Mouse (Mus musculus) lung, embryonic 16.5 days (tissue): ENCODE measurements around the gene Mtf2. TPM values are rescaled to one million over a fixed set of nuclear protein-coding genes. Genes with fewer than 3 reads are reported as not detected.
"Not testable (repeated sequence)": the region's sequence is repeated elsewhere in the genome, so short reads cannot be mapped to it uniquely, and the experiment has no call there.

Experiments
- ATAC-seq: fragments of 200-750 bp; cut with Nextera tagmentation; 2 replicates; pipeline ENCODE4 v1.8.0; 2017; ENCODE audit warnings: low read depth, mild to moderate bottlenecking, moderate library complexity
- H3K27ac ChIP-seq: fragments of 300-500 bp; sonication (generic); 2 replicates; pipeline ENCODE4 v1.5.1; 2014; ENCODE audit warnings: mild to moderate bottlenecking, control low read depth, low read length
- H3K27me3 ChIP-seq: fragments of 300-500 bp; sonication (generic); 2 replicates; pipeline ENCODE4 v1.6.1; 2014; ENCODE audit warnings: low read depth, low read length, mixed read lengths; ENCODE audit not compliant: control insufficient read depth, insufficient read depth
- H3K36me3 ChIP-seq: fragments of 300-500 bp; sonication (generic); 2 replicates; pipeline ENCODE4 v1.6.1; 2014; ENCODE audit warnings: low read length; ENCODE audit not compliant: control insufficient read depth, insufficient read depth
- H3K4me1 ChIP-seq: fragments of 300-500 bp; sonication (generic); replicated peaks from 2 replicates; pipeline ENCODE4 v1.6.1; 2014; ENCODE audit warnings: low read length, mixed read lengths; ENCODE audit not compliant: control insufficient read depth, insufficient read depth
- H3K4me2 ChIP-seq: fragments of 300-500 bp; sonication (generic); 2 replicates; pipeline ENCODE4 v1.6.1; 2014; ENCODE audit warnings: low read depth, low read length, control low read depth
- H3K4me3 ChIP-seq: fragments of 300-500 bp; sonication (generic); 2 replicates; pipeline ENCODE4 v1.5.1; 2014; ENCODE audit warnings: mild to moderate bottlenecking, low read length, control low read depth
- H3K9ac ChIP-seq: fragments of 300-500 bp; sonication (generic); 2 replicates; pipeline ENCODE4 v1.6.1; 2014; ENCODE audit warnings: low read length, control low read depth
- H3K9me3 ChIP-seq: fragments of 300-500 bp; sonication (generic); 2 replicates; pipeline ENCODE4 v1.6.1; 2016; ENCODE audit warnings: low read length; ENCODE audit not compliant: control insufficient read depth
- WGBS: fragments of 180-500 bp; shearing (Covaris S2); extraction: QIAGEN DNeasy Blood & Tissue Kit; methylation state at CpG from one replicate; pipeline ENCODE4 v1.1.7; 2014; 5-methylcytosine and 5-hydroxymethylcytosine counted together
- polyA plus RNA-seq: library from polyadenylated mRNA; unstranded; fragments of >200 nt; fragmentation: Nextera tagmentation; extraction: Ambion mirVana; gene quantifications from 2 replicates; pipeline ENCODE4 v1.2.1, GENCODE M21; 2015

Mtf2 gene
- 81.8 and 98.0 TPM in 2 replicates for polyA plus RNA-seq

DNA sequence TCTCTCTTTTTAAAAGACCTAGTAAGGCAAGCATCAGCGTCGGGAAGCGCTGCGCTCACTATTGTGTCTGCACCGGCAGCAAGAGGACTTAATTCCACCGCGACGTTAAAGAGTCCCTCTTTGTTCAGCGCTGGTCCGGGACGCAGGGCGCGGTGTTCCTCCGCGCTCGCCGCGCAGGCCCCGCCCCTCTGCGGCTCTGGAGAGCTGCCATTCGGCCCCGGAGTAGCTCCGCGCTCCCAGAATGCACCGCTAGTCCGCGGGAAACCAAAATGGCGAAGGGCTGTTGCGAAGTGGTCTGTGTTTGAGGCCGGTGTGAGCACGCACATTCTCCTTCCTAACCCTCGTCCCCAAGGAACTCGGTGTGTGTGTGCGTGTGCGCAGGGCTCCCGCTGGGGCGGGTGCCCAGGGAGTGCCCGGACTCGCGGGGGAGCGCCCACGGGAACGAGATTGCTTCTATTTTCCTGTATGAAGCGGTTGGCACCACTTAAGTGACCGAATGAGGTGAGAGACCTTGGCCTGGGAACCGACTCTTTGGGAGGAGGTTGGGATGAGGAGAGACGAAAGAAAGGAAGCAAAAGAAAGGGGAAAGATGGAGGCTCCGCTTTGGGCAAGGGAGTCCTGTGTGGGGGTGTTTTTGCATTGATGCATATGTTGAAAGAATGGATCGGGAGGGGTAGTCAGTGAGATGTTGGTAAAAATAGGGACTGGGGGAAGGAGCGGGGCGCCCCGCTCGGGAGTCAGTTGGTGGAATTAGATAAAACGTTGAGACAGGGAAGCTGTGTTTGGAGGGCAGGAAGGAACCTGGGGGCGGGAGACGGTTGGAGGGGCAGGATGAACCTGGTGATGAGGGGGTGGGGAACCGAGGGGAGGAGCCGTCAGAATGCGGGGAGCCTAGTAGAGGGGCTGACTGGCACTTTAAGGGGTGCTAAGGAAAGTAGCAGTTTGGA lies at the start of gene Mtf2:
Gene Mtf2, plus strand, starts transcription at position 210 of the 947 bp plus-strand sequence.
- peaks cover 3% of the 10 kb centered on the region; the same call in 1 of the 2 replicates for H3K9me3 ChIP-seq
- peaks cover 9% of the 10 kb centered on the region for H3K36me3 ChIP-seq
- peak within 1 kb of the TSS; percentile 87 for H3K4me2 ChIP-seq
- peaks cover 7% of the 10 kb centered on the region for H3K4me1 ChIP-seq
- H3K27ac ChIP-seq: peak within 1 kb of the TSS; percentile 93
- H3K9ac ChIP-seq: peak within 1 kb of the TSS; percentile 100
- peak within 1 kb of the TSS; percentile 99 for H3K4me3 ChIP-seq
- under 1% methylated on average over 58 of the region's 59 CpGs for WGBS
- ATAC-seq: peak; percentile 98
- H3K27me3 ChIP-seq: no peaks in the 10 kb centered on the region

DNA sequence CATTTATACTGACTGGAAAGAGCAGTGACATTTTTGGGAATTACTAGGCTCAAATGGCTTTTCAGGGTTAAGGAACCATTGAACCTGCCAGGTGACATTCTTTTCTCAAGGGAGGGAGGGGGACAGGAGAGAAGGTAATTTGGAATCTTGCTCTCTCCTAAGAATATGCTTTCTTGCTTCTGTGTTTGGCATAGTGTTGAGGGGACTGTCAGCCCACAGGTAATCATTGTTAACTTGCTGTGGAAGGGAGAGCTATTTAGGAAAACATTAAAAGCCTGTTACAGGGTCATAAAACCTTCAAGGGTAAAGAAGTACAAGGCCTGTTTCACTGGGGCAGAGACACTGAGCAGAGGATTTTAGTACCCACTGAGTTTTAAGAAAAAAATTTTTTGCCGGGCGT lies 48.2 kb upstream of the Mtf2 start:
- 94% methylated on average over 2 of the region's 2 CpGs for WGBS
- H3K36me3 ChIP-seq: no peaks in the 10 kb centered on the region
- no peaks in the 10 kb centered on the region for H3K9me3 ChIP-seq
- H3K27me3 ChIP-seq: no peaks in the 10 kb centered on the region
- no peak overlapping the region for H3K9ac ChIP-seq
- H3K4me3 ChIP-seq: no peak overlapping the region
- no peak overlapping the region for H3K4me2 ChIP-seq
- no peaks in the 10 kb centered on the region for H3K4me1 ChIP-seq
- no peak overlapping the region for H3K27ac ChIP-seq
- ATAC-seq: no peak

DNA sequence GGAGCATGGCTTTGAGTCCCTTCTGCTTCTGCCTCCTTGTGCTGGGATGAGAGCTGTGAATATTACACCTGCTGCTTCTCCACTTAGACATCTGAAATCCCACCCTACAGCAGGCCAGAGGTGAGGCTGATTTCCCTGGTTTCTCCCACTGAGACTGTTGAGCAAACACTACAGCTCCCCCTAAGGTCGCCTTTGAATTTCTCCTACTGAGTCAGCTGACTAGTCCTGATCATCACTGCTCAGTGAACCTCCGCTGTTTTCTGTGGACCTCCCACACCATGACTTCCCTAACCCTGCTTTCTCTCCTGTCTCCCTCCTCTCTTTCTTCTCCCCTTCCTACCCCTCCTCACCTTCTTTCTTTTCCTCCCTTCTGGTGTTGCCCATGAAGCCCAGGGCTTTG lies 46.1 kb upstream of the Mtf2 start:
- no peaks in the 10 kb centered on the region for H3K27me3 ChIP-seq
- H3K27ac ChIP-seq: no peak overlapping the region
- no peaks in the 10 kb centered on the region for H3K36me3 ChIP-seq
- H3K4me2 ChIP-seq: no peak overlapping the region
- ATAC-seq: no peak
- H3K9me3 ChIP-seq: no peaks in the 10 kb centered on the region
- no peak overlapping the region for H3K4me3 ChIP-seq
- no peaks in the 10 kb centered on the region for H3K4me1 ChIP-seq
- H3K9ac ChIP-seq: no peak overlapping the region
- 9% methylated on average over 2 of the region's 2 CpGs for WGBS

DNA sequence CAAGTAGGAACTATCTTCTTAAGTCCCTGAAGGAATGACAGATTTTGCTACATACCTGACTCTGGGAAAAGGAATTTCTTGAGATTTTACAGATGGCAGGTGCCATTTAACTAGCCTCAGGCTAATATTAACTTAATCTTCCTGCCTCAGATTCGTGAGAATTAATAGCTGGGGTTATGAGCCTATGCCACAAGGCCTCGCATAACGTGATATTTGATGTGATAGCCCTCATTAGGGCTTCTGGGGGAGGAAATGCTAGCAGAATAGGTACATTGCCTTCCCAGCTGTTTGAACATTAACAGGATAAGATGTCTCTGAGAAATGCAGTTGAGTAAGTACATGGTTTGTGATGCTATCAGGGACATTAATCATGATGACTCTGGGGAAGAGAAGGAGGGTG lies 44.1 kb upstream of the Mtf2 start:
- Histone ChIP-seq H3K4me3 (no peak overlapping the region), H3K27ac (no peak overlapping the region), H3K9me3 (no peaks in the 10 kb centered on the region), H3K4me2 (no peak overlapping the region), H3K9ac (no peak overlapping the region), H3K36me3 (no peaks in the 10 kb centered on the region), H3K27me3 (no peaks in the 10 kb centered on the region), H3K4me1 (no peaks in the 10 kb centered on the region)
- ATAC-seq: no peak
- 70% methylated on average over 3 of the region's 3 CpGs for WGBS

DNA sequence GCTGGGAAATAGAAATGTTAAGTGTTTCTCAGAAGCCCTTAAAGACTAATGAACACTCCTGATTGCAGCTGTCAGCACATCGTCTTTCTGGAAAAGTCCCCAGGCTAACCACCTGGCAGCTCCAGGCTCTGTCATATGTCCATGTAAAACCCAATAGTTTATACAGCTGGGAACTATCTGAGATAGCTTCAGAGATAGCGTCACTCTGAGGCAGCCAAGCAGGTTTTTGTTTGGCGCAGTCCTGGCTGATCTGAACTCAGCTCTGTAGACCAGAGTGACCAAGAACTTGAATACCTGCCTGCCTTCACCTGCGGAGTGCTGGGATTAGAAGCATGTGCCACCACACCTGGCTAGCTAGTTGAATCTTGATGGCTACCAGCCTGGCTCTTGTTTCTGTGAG lies 37.2 kb upstream of the Mtf2 start:
- Histone ChIP-seq H3K9me3 (no peaks in the 10 kb centered on the region), H3K36me3 (no peaks in the 10 kb centered on the region), H3K4me3 (no peak overlapping the region), H3K4me1 (no peaks in the 10 kb centered on the region), H3K4me2 (no peak overlapping the region), H3K9ac (no peak overlapping the region), H3K27me3 (no peaks in the 10 kb centered on the region), H3K27ac (no peak overlapping the region)
- WGBS: 75% methylated on average over 4 of the region's 4 CpGs
- ATAC-seq: no peak

DNA sequence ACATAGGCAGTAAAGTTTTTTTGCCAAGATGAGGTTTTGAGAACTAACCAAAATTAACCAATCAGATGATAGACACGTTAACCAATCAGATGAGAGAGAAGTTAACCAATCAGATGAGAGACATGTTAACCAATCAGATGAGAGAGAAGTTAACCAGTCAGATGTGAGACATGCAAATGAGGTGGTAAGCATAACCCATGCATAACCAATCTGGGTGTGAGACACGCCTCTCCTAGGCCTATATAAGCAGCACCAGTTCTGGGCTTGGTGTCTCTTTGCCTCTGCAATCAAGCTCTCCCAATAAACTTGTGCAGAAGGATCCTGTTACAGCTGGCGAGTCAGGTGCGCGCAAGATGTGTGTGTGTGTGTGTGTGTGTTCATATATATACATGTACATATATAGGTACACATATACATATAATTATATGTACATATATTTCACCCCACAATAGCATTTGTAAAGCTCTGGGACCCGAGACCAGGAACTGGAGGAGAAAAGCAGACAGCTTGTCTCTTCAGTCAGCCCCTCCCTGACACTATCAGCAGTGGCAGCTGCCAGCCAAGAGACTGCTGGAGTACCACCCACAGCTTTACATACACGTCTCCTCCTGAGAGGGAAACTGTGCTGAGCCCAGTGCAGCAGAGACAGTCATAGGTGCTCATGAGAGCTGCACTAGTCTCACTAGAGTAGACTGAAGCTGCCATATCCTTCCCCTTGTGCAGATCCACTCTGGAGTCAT lies 36.5 kb upstream of the Mtf2 start:
- H3K36me3 ChIP-seq, ATAC-seq, H3K27me3 ChIP-seq, H3K4me2 ChIP-seq, H3K9ac ChIP-seq, H3K27ac ChIP-seq, H3K4me1 ChIP-seq, H3K4me3 ChIP-seq, H3K9me3 ChIP-seq: not testable (repeated sequence)
- 86% methylated on average over 7 of the region's 7 CpGs for WGBS

DNA sequence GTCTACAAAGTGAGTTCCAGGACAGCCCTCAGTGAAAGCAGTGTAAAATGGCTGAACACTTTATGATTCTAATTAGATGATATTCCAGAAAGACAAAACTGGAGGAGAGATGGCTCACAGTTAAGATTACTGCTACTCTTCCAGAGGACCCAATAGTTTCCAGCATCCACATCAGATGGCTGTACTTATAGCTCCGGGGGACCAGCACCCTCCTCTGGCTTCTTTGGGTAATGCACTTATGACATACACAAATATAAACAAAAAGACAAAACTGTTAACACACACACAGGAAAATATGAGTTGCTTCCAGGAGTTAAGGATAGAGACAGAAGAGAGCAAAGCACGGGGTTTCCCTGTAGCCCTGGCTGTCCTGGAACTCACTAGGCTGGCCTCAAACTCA lies 35.5 kb upstream of the Mtf2 start:
- no peak for ATAC-seq
- Histone ChIP-seq H3K9me3 (no peaks in the 10 kb centered on the region), H3K9ac (no peak overlapping the region), H3K4me1 (no peaks in the 10 kb centered on the region), H3K27ac (no peak overlapping the region), H3K4me3 (no peak overlapping the region), H3K27me3 (no peaks in the 10 kb centered on the region), H3K4me2 (no peak overlapping the region), H3K36me3 (no peaks in the 10 kb centered on the region)
- 76% methylated on average over 2 of the region's 2 CpGs for WGBS

DNA sequence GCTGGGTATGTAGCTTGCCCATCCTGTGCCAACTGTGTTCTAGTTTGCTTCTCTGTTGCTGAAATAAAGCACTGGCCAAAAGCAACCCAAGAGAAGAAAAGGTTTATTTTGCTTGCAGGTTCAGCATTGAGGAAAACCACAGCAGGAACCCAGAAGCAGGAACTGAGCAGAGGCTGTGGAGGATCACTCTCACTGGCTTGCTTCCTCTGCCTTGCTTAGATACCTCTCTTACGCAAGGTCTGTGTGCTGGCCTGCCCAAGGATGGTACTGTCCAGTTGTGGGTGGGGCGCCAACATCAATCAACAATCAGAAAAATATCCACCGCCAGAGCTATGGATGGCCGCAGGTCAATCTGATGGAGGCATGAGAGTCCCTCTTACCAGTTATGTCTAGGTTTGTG lies 34.2 kb upstream of the Mtf2 start:
- Histone ChIP-seq H3K4me1 (no peaks in the 10 kb centered on the region), H3K9me3 (no peaks in the 10 kb centered on the region), H3K36me3 (no peaks in the 10 kb centered on the region), H3K27ac (no peak overlapping the region), H3K27me3 (no peaks in the 10 kb centered on the region), H3K9ac (no peak overlapping the region), H3K4me3 (no peak overlapping the region), H3K4me2 (no peak overlapping the region)
- 85% methylated on average over 4 of the region's 4 CpGs for WGBS
- no peak for ATAC-seq

DNA sequence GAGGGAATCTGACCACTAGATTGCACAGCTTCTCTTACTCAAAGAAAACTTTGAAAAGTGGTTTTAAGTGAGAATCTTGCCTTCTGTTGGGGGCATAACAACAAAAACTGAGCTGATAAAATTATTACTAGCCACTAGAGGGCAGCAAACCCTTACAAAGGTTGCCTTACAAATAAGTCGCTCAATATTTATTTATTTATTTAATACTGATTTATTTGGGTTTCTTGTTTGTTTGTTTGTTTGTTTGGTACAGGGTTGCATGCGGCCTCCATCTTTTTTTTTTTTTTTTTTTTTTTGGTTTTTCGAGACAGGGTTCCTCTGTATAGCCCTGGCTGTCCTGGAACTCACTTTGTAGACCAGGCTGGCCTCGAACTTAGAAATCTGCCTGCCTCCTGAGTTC lies 31.3 kb upstream of the Mtf2 start:
- WGBS: 32% methylated on average over 3 of the region's 4 CpGs
- no peak overlapping the region for H3K27ac ChIP-seq
- H3K27me3 ChIP-seq: no peaks in the 10 kb centered on the region
- H3K9ac ChIP-seq: no peak overlapping the region
- no peak overlapping the region for H3K4me2 ChIP-seq
- H3K4me3 ChIP-seq: no peak overlapping the region
- no peaks in the 10 kb centered on the region for H3K9me3 ChIP-seq
- H3K36me3 ChIP-seq: no peaks in the 10 kb centered on the region
- no peak; the same call in 1 of the 2 replicates for ATAC-seq
- no peaks in the 10 kb centered on the region for H3K4me1 ChIP-seq
